Mouse (Mus musculus): Measurements from ENCODE around the gene Sh3bgr. TPM values are rescaled to one million over a fixed set of nuclear protein-coding genes. Genes with fewer than 3 reads are reported as not detected.

Gene Sh3bgr
- total and polyA plus RNA-seq, 3 experiments: 1.1 to 2.0 TPM; not detected in 1

DNA sequence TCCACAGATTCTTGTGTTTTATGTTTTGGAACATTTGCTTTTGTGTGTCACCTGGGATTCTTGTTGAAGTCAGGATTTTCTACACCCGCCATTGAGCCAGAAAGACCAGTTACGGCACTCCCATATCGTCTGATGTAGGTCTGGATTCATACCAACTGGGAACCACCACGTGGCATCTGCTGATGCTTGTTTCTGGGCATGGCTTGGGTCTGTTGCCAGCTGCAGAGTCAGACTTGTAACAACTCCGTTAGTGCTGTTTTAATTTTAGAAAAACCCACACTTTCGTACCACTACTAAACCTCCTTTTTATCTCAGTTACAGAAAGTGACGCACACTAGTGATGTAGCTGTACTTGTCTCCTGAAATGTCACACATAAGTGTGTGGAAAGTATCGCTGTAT, 44.2 kb upstream of the Sh3bgr start:
- H3K79me2 ChIP-seq (ENCODE audit: control insufficient read depth, insufficient read depth, low read length, poor library complexity): no peaks in the 10 kb centered on the region
- H3K27ac ChIP-seq (ENCODE audit: control insufficient read depth, low read depth, low read length): no peak overlapping the region
- H3K9ac ChIP-seq (ENCODE audit: control insufficient read depth, low read depth, low read length, poor library complexity, severe bottlenecking): no peak overlapping the region
- H3K36me3 ChIP-seq (ENCODE audit: control insufficient read depth in 1 of 2, insufficient read depth in 2 of 2, low read length in 2 of 2): no peaks in the 10 kb centered on the region; a peak in 2 of 4 replicates
- H3K27me3 ChIP-seq (ENCODE audit: control insufficient read depth in 1 of 2, insufficient read depth in 2 of 2, low read length in 2 of 2): no peaks in the 10 kb centered on the region
- DNase-seq (ENCODE audit: low read depth, low spot score): no peak
- H3K4me1 ChIP-seq (ENCODE audit: control insufficient read depth in 1 of 2, insufficient read depth in 2 of 2, low read length in 2 of 2): no peaks in the 10 kb centered on the region
- H3K4me3 ChIP-seq (ENCODE audit: control insufficient read depth in 1 of 2, insufficient read depth in 1 of 2, low read depth in 2 of 2, low read length in 2 of 2): no peak overlapping the region
- no peaks in the 10 kb centered on the region for H3K9me3 ChIP-seq (replicated peaks; ENCODE audit: insufficient read depth, low read length)
- TF ChIP-seq ELF1 (IDR thresholded peaks at IDR 0.05; ENCODE audit: low read depth, low read length) (no peak), ZNF384 (IDR thresholded peaks at IDR 0.05; ENCODE audit: low read depth, low read length) (no peak)

DNA sequence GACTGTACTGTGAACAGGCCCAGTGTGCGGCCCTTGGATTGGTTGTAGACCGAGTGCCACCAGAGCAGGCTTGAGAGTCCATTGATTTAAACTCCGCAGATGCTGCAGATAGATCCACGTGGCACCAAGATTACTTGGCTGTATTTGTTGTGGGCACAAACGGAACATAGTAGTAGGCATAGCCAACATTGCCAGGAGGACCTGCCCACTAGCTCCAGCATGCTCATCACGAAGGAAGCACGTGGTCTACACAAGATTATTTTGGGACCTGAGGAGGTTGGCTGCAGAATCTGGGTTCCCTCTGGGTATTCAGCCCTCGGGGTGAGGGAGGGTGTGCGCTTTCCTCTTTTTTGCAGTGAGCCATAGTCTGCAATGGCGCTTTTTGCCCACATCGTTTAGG, 43.1 kb upstream of the Sh3bgr start:
- Histone ChIP-seq H3K27me3 (ENCODE audit: control insufficient read depth in 1 of 2, insufficient read depth in 2 of 2, low read length in 2 of 2) (no peaks in the 10 kb centered on the region), H3K4me3 (ENCODE audit: control insufficient read depth in 1 of 2, insufficient read depth in 1 of 2, low read depth in 2 of 2, low read length in 2 of 2) (no peak overlapping the region), H3K79me2 (ENCODE audit: control insufficient read depth, insufficient read depth, low read length, poor library complexity) (no peaks in the 10 kb centered on the region), H3K27ac (ENCODE audit: control insufficient read depth, low read depth, low read length) (no peak overlapping the region), H3K36me3 (ENCODE audit: control insufficient read depth in 1 of 2, insufficient read depth in 2 of 2, low read length in 2 of 2) (no peaks in the 10 kb centered on the region; a peak in 2 of 4 replicates), H3K9me3 (replicated peaks; ENCODE audit: insufficient read depth, low read length) (no peaks in the 10 kb centered on the region), H3K9ac (ENCODE audit: control insufficient read depth, low read depth, low read length, poor library complexity, severe bottlenecking) (no peak overlapping the region), H3K4me1 (ENCODE audit: control insufficient read depth in 1 of 2, insufficient read depth in 2 of 2, low read length in 2 of 2) (no peaks in the 10 kb centered on the region)
- no peak for TF ChIP-seq TAL1 (IDR thresholded peaks at IDR 0.05; ENCODE audit: low read length)
- no peak for TF ChIP-seq MAZ (IDR thresholded peaks at IDR 0.05; ENCODE audit: low read depth, low read length)
- no peak for TF ChIP-seq MEF2A (IDR thresholded peaks at IDR 0.05; ENCODE audit: extremely low read depth, insufficient replicate concordance, low read depth, low read length, poor library complexity, severe bottlenecking)
- no peak for TF ChIP-seq E2F4 (IDR thresholded peaks at IDR 0.05; ENCODE audit: borderline replicate concordance, low read depth, low read length)
- TF ChIP-seq NRF1 (IDR thresholded peaks at IDR 0.05; ENCODE audit: insufficient read depth, low read depth, low read length, poor library complexity, severe bottlenecking): no peak
- TF ChIP-seq GATA1 (IDR thresholded peaks at IDR 0.05; ENCODE audit: low read depth, low read length): no peak
- no peak for TF ChIP-seq KAT2A (conservative IDR thresholded peaks at IDR 0.05; ENCODE audit: low read depth, low read length)
- TF ChIP-seq USF2 (IDR thresholded peaks at IDR 0.05; ENCODE audit: borderline replicate concordance in 1 of 2, insufficient read depth in 1 of 2, low read depth in 1 of 2, low read length in 2 of 2): no peak
- no peak for TF ChIP-seq HCFC1 (IDR thresholded peaks at IDR 0.05; ENCODE audit: low read depth, low read length)
- no peak for TF ChIP-seq POLR2AphosphoS2 (IDR thresholded peaks at IDR 0.05; ENCODE audit: low read length)
- no peak for DNase-seq (ENCODE audit: low read depth, low spot score)

DNA sequence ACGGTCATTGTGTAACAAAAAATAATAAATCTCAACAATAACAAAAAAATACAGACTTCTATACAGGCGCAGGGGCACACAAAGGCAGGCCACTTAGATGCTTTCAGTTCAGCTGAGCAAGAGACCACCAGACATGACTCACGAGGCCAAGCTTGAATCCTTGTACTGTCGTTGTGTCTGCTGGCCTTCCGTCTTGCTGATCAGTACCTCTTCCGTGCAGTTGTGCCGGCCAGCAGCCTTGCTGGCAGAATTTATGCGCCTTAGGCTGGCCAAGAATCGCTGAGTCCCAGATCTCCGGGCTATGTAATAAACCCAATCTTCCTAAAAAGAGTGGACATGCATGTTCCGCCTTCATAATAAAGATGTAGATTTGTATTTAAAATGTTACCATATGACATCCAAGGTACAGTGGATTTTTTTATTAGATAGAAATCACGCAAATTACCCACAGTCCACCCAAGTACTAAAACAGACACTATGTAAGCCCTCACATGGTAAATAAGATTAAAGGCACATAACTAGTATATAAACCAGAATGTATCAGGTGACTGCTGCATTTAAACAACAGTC, 41.7 kb upstream of the Sh3bgr start:
- TF ChIP-seq TCF12 (IDR thresholded peaks at IDR 0.05; ENCODE audit: low read depth, low read length) (no peak), MXI1 (IDR thresholded peaks at IDR 0.05; ENCODE audit: low read depth, low read length) (no peak), SIN3A (IDR thresholded peaks at IDR 0.05; ENCODE audit: low read length) (no peak), ZC3H11A (IDR thresholded peaks at IDR 0.05; ENCODE audit: low read depth, low read length) (no peak)
- Histone ChIP-seq H3K79me2 (ENCODE audit: control insufficient read depth, insufficient read depth, low read length, poor library complexity) (no peaks in the 10 kb centered on the region), H3K4me3 (ENCODE audit: control insufficient read depth in 1 of 2, insufficient read depth in 1 of 2, low read depth in 2 of 2, low read length in 2 of 2) (no peak overlapping the region), H3K9me3 (replicated peaks; ENCODE audit: insufficient read depth, low read length) (no peaks in the 10 kb centered on the region), H3K27ac (ENCODE audit: control insufficient read depth, low read depth, low read length) (no peak overlapping the region), H3K4me1 (ENCODE audit: control insufficient read depth in 1 of 2, insufficient read depth in 2 of 2, low read length in 2 of 2) (no peaks in the 10 kb centered on the region), H3K36me3 (ENCODE audit: control insufficient read depth in 1 of 2, insufficient read depth in 2 of 2, low read length in 2 of 2) (no peaks in the 10 kb centered on the region; a peak in 2 of 4 replicates), H3K9ac (ENCODE audit: control insufficient read depth, low read depth, low read length, poor library complexity, severe bottlenecking) (no peak overlapping the region), H3K27me3 (ENCODE audit: control insufficient read depth in 1 of 2, insufficient read depth in 2 of 2, low read length in 2 of 2) (no peaks in the 10 kb centered on the region)
- no peak for DNase-seq (ENCODE audit: low read depth, low spot score)

All from MEL (cell line).